Mouse (Mus musculus): Measurements from ENCODE around the gene Tmem151b.

DNA sequence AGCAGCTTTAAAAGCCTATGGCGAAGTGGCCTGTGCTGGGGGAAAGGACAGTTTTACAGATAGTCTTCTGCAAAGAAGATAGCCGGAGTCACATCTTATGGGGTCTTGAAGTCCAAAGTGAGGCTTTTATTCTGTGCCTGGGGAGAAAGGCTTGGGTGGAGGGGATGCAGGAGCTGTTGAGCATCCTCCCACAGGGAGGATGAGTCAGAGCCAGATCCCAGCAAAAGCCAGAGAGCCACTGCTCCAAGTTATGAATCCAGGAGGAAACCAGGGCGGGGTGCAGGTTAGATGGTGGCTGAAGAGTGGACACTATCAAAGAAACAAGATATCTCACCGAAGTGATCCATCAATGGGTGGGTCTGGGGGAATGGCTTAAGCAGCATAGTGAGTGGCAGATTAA is 37.7 kb downstream of the Tmem151b start:
- no peak for TF ChIP-seq GATA1 (IDR thresholded peaks at IDR 0.05; ENCODE audit: low read length)
- no peak for TF ChIP-seq TAL1 (IDR thresholded peaks at IDR 0.05; ENCODE audit: low read length)

All from erythroblast, embryonic 14.5 days (primary cell).